Mouse (Mus musculus) yolk sac, embryonic 10.5 days (tissue): Measurements from ENCODE around the gene Nub1.

ENCODE experiments used
- DNase-seq: peaks from one replicate; pipeline ENCODE4 v3.0.0-alpha.2; 2017; ENCODE audit warnings: low spot score

Gene Nub1

DNA sequence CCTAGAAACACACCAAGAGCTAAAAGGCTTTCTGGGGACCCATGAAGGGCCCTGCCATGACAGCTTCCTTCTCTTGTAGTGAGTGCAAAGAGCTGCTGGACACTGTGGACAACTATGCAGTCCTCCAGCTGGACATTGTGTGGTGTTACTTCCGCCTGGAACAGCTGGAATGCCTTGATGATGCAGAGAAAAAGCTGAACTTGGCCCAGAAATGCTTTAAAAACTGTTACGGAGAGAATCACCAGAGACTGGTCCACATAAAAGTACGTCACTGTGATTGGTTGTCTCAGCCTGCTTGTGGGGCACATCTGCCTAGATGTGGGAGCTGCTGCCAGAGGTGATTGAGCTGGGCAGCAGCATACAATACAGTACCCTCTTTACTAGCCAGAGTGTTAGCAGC is 15.9 kb downstream of the Nub1 start:
- DNase-seq = no peak

- no peak for DNase-seq
Measured at GRCm38 (mm10) chr5:24704615-24705014, 19.3 kb downstream of the Nub1 start.

DNA sequence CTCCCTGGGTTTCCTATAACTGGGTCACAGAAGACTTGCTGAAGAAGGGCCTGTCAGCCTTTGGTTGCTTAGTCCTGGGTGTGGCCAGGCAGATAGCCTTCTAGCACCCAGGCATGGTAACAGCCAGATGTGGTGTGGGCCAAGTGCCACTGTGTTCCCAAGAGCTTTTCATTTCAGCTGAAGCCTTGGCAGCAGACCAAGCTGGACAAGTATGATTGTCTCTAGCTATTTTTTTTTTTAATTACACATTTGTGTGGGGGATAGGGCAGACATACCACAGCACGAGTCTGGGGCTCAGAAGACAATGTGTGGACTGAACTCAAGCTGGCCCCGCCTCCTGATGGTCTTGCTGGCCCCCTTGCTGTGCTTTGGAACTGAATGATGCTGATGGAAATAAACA is 24.6 kb downstream of the Nub1 start:
- no peak for DNase-seq

- DNase-seq = no peak
Measured at GRCm38 (mm10) chr5:24711615-24712014, 26.3 kb downstream of the Nub1 start.

DNA sequence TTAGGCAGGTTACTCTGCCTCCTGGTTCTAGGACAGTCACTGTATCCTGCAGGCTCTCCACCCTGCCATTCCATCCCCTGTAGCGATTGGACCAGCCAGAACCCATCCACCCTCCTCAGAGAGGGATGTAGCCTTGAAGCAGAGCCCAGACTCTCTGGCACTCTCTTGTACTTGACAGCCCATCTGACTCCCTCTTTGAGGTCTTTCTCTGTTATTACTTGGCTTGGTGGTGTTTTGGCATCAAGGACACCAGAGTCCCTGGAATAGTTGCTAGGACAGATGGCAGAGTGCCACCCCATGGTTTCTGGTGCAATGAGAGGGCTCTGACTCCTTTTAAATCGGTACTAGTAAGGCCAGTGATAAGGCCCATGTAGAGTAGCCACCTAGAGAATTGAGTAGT is 27.9 kb downstream of the Nub1 start:
- DNase-seq = no peak

DNA sequence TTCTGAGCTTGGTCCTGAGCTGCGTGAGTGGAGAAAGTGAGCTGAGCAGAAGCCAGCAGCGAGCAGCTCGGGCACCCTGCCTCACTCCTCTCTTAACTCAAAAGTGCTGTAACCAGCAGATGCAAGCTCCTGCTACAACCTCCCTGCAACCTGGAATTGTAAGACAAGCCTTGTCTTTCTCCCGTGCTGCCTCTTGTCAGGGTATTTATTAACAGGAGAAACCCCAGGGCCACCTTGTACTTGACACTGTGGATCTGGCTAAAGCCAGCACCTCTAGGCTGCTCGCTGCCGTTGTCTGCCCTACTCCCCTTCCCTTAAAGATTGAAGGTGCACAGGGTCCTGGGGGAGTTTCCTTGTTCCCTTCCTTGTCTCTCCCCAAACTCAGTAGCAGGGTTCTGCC is 28.7 kb downstream of the Nub1 start:
- DNase-seq = peak; percentile 52

GRCm38 (mm10) chr5:24718076-24718475 is 32.7 kb downstream of the Nub1 start:
- DNase-seq = no peak

DNA sequence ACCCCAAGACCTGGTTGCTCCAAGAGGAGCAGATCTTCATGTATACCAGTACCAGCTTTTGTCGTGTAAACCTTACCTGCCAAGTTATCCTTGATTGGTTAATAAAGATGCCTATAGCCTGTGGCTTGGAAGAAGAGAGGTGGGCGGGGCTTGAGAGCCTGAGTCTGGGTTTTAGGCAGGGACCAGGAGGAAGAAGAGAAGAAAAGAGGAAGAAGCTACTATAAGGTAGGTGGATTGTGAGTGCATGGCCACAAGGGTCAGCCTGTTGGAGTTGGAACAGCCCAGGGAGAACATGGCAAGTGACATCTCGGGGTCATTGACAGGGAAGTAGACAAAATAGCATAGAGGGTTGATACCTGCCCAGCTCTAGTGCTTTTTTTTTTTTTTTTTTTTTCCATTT is 34.5 kb downstream of the Nub1 start:
- DNase-seq = no peak

- DNase-seq = no peak
Measured at GRCm38 (mm10) chr5:24723527-24724269, 38.4 kb downstream of the Nub1 start.

DNA sequence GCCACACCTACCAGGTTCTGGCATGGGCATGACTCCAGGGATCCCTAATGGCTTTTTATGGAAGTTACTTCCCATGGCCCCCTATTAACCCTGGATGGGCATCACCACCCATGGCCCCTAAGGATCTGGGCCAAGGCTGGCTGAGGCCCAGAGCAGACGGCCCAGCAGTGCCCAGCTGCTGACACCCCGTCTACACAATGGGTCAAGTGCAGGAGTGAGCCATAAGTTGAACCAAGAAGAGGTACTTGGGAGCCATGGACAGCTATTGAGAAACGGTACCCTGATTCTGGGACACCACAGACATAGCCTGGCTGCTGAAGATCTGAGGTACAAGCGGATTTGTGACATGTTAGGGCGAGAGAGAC is 38.9 kb downstream of the Nub1 start:
- no peak for DNase-seq

DNA sequence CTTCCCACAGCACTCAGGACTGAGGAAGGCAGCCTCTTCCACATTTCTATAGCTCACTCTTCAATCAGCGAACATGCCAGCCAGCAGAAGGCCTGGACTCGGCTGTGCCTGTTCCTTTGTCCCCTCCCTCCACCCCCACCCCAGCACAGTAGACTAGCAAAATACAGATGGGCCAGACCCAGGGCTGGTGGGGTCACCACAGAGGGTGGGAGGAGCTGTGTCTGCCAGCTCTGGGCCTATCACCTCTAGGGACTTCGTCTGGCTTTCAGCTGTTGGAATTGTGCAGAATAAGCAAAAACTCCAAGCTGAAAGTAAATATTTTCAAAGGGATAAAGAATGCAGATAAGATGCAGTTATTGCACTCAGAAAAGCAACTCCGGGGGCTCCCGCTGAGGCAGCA is 39.5 kb downstream of the Nub1 start:
- DNase-seq = peak; percentile 85

GRCm38 (mm10) chr5:24725897-24726296 is 40.6 kb downstream of the Nub1 start:
- DNase-seq = no peak

- DNase-seq = no peak
Measured at GRCm38 (mm10) chr5:24726901-24727836, 41.8 kb downstream of the Nub1 start.

GRCm38 (mm10) chr5:24729797-24730487 is 44.6 kb downstream of the Nub1 start:
- DNase-seq = no peak

- DNase-seq = peak; percentile 63
Measured at GRCm38 (mm10) chr5:24730488-24730871, 45.1 kb downstream of the Nub1 start, which contains the start of gene Wdr86. Wdr86 (minus strand) TSS chr5:24730727.

- no peak for DNase-seq
Measured at GRCm38 (mm10) chr5:24730986-24731385, 45.7 kb downstream of the Nub1 start.

- peak; percentile 87 for DNase-seq
Measured at GRCm38 (mm10) chr5:24733134-24733533, 47.8 kb downstream of the Nub1 start.

- no peak for DNase-seq
Measured at GRCm38 (mm10) chr5:24733771-24734426, 48.6 kb downstream of the Nub1 start.

DNA sequence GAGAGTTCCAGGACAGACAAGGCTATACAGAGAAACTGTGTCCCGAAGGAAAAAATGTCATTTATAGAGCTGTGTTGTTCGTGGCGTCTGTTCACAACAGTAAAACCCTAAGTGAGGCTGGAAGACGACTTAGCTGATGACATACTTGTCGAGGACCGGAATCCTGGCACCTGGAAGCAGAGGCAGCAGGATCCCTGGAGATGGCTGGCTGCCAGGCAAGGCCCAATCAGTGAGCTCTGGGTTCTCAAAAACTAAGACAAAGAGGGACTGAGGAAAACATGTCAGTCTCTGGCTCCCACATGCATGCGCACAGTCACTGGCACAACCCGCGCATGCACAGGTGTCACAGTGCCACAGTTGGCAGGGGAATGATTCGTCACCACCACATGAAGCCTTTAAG is 52.3 kb downstream of the Nub1 start:
- no peak for DNase-seq

- no peak for DNase-seq
Measured at GRCm38 (mm10) chr5:24738517-24738916, 53.2 kb downstream of the Nub1 start.

GRCm38 (mm10) chr5:24739141-24739753 is 53.9 kb downstream of the Nub1 start:
- DNase-seq = peak; percentile 52
